Mouse (Mus musculus) adrenal gland, postnatal 36 days (tissue): ENCODE data around the gene Olig1. TPM values are rescaled to one million over a fixed set of nuclear protein-coding genes. Genes with fewer than 3 reads are reported as not detected.
A peak's percentile ranks its signal among the peaks of the same experiment; 100 is the strongest.

Source experiments
- DNase-seq, 2 experiments: peaks; one replicate each; pipeline ENCODE4 v3.0.0; 2021; ENCODE audit warnings: mixed read lengths in 1 of 2
- long read RNA-seq, 2 experiments: library from polyadenylated mRNA; stranded (forward); transcript quantifications; one replicate each; pipeline ENCODE4 v2.0.0; 2021; ENCODE audit warnings: borderline sequencing depth in 2 of 2
- total RNA-seq, 2 experiments: library from RNA; stranded (reverse); gene quantifications; 2 replicates each; pipeline ENCODE4 v1.2.3; 2021

The Olig1 gene
- total RNA-seq, result under 1 TPM; 0.36 to 0.50 TPM
- long read RNA-seq, experiment 1, result 0 reads
- long read RNA-seq, experiment 2, result 0 reads

DNA sequence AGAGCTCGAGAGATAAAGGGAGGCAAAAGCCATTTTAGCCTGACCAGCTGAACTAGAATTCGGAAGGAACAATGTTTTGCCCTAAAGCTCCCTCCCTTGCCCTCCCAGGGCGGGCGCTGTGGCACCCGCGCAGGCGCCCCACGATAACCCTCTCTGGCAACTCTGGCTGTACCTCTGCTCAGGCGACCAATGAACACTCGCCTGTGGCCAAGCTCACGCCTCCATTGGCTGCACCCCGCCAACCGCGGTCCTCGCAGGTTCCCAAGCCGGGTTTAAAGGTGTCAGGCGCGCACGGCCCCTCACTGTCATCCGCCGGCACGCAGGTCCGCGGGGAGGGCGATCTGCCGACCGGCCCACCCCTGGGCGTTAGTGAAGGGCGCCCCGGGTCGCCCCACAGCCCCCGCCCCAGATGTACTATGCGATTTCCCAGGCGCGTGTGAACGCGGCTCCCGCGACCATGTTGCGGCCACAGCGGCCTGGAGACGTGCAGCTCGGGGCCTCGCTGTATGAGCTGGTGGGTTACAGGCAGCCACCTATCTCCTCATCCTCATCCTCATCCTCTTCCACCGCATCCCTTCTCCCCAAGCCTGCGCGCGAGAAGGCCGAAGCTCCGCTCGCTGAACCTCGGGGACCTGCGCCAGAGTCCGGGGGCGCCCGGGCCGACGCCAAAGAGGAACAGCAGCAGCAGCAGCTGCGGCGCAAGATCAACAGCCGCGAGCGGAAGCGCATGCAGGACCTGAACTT lies at the start of gene Olig1:
Gene Olig1, plus strand, starts transcription at position 305 of the 744 bp plus-strand sequence.
- peak; percentile 79 to 83 for DNase-seq

DNA sequence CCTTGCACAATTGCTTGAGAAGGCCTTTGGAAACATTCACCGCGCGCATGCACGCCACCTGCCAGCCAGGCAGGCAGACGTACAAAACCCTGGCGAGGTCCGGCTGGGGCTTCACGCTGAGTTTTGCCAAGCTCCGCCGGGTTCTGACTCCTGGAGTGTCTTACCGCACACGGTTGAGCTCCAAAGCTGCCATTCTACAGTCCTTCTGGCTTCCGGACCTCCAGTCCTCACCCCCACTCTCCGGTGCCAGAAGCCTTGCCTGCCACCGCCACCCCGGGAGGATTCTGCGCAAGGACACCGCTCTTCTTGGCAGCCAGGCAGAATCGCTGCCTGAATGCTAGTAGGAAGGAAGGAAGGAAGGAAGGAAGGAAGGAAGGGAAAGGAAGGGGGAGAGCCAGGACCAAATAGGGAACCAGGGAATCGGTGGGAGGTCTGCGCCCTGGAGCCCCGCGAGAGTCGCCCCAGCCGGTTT lies 47.4 kb upstream of the Olig1 start:
- DNase-seq, result peak; percentile 20 to 30

DNA sequence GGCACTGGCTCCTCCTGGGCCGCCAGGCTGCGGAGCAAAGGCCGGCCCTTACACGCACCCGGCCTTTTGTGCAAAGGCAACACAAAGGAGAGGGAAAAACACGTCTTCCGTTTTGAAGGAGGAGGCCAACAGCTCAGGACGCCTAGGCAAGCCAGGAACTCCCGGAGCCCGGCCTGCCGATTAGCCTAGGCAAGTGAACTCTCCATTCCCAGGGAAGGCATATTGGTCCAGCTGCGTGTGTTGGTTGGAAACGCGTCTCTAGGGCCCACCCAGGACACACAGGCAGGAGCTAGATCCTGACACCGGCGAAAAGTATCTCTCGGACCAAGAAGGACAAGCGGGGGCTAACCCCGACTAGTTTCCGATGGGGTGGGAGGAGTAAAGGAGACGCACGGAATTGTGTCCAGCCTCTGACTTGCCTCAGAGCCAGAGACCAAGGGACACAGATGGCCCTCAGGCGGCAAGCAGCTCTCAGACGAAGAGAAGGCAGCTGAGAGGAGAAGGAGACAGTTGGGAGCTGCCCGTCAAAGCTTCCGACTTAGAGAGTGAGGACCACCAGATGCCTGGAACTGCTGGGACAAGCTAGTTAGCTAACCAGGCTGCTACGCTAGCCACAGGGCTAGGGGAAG lies 46.8 kb upstream of the Olig1 start:
- DNase-seq, result no peak

DNA sequence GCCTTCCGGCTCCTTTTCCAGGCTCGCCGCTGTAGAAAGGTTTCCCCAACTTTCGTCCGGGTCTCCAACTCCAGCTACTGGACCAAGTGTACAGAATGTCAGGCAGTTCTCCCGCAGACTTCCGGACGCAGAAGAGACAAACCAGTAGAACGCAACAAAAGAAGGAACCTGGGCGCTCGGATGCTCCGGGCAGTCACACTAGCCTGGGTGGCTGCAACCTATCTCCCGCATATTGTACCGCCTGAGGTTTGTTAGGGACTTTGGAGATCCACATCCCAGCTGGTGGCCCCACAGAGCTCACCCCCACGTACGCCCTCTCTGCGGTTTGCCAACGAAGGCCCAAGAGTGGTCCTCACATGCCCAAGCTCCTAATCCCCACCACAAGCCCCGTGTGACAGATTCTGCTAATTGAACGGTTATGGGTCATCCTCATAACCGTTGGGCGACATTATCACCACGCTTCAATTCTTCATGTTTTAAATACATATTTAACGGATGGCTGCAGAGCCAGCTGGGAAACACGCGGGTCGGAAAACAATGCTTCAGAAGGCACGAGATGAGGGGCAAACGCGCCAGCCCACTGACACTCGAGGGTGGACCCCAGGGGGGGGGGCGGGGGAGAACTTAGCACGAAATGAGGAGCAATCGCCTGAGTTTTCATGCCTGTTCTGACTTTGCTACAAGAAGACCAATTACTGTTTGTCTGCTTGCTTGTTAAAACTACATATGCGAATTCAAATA lies 46.1 kb upstream of the Olig1 start:
- no peak for DNase-seq

DNA sequence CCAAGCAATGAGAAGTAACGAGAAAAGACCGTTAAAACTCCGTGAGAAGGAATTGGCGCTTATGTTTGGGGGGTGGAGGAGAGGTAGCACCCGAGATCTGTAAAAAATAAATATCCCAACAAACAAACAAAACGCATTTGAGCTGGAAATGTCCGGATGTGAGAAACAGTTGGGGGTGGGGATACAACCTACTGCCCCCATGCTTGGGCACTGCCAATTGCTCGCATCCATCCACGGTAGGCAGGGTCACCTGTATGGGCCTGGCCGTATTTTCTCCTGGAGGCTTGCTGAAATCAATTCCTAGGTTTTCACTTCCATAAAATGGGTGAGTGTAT lies 45.5 kb upstream of the Olig1 start:
- no peak for DNase-seq

DNA sequence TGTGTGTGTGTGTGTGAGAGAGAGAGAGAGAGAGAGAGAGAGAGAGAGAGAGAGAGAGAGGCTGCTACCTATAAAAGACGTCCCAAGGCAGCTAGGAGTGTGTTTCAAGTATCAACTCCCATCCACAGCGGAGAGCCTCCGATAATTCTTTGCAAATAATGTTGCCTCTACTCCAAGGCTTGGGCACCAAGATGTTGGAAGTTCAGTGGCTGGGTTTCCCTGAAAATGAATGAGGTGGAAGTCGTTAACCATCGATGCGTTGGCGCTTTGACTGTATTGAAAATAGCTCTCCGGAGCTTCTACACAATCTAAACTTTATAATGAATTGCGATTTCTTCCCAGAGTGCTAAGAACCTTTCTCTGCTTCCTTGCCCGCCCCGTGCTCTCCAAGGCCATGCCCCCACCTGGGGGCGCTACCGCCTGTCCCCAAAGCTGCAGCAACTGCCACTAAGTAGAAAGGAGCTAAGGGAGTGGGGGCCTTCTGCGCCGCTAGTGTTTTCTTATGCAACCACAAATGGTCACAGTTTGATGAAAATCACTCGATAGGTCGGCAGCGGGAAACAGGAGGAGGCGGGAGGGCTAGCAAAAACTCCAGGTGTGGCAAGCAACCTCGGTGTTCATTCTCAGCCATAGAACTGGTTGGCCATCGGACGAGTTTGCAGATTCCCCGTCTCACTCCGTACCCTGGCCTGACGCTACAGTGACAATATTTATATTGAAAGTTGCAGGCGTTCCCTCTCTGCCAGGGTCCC lies 44.9 kb upstream of the Olig1 start:
- DNase-seq, result peak; percentile 3 to 18

DNA sequence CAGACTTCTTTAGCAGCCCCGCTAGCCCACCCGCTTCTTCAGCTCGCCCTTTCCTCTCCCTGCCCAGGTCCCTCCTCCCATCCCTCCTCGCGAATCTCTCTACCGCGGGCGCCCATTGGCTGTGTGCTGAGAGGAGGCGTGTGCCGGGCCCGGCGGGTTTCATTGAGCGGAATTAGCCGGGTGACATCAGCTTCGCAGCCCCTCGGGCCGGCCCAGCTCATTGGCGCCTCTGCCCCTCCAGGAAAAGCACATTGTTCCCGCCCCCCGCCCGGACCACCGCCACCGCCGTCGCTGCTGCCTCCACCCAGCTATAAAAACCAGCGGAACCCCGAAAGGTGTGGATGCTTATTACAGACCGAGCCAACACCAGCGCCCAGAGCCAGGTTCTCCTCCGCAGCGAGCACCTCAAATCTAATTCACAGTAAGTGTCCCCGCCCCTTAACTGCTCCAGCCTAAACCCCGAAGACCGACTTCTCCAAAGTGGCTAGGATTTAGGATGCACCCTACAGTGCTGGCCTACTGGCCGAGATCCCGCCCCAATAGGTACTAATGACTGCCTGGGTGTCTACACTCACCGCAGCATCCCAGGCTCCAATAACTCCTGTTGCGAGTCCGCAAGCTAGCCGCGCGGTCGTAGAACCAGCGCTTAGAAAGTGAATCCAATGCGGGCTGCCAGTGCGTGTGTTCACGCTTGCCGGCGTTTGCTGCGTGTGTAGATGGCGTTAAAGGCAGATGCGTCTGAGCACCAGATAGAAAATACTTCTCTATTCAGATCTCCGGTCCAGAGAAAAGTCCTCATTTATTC lies 44.1 kb upstream of the Olig1 start, which contains the start of gene Olig2:
Gene Olig2, plus strand, starts transcription at position 225 of the 805 bp plus-strand sequence.
- peak in 1 of 2 experiments; percentile 15 for DNase-seq

DNA sequence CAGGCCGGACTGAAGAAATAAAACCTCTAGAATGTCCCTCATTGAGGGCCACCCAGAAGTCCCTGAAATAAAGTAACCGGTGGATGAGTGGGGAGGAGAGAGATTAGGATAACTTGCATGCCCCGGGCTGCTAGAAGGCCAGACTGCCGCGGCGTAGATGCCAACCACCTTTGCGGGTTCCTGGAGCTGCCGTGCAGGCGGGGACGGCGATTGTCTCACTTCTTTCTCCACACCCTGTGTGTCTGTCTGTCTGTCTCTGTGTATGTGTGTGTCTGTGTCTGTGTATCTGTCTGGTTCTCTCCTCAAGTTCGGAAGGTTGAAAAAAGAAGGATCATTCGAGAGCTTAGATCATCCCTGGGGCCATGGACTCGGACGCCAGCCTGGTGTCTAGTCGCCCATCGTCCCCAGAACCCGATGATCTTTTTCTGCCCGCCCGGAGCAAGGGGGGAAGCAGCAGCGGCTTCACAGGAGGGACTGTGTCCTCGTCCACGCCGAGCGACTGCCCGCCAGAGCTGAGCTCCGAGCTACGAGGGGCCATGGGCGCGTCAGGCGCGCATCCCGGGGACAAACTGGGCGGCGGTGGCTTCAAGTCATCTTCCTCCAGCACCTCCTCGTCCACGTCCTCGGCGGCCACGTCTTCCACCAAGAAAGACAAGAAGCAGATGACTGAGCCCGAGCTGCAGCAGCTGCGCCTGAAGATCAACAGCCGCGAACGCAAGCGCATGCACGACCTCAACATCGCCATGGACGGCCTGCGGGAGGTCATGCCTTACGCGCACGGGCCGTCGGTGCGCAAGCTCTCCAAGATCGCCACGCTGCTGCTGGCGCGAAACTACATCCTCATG lies 43.3 kb upstream of the Olig1 start:
- DNase-seq, result no peak

DNA sequence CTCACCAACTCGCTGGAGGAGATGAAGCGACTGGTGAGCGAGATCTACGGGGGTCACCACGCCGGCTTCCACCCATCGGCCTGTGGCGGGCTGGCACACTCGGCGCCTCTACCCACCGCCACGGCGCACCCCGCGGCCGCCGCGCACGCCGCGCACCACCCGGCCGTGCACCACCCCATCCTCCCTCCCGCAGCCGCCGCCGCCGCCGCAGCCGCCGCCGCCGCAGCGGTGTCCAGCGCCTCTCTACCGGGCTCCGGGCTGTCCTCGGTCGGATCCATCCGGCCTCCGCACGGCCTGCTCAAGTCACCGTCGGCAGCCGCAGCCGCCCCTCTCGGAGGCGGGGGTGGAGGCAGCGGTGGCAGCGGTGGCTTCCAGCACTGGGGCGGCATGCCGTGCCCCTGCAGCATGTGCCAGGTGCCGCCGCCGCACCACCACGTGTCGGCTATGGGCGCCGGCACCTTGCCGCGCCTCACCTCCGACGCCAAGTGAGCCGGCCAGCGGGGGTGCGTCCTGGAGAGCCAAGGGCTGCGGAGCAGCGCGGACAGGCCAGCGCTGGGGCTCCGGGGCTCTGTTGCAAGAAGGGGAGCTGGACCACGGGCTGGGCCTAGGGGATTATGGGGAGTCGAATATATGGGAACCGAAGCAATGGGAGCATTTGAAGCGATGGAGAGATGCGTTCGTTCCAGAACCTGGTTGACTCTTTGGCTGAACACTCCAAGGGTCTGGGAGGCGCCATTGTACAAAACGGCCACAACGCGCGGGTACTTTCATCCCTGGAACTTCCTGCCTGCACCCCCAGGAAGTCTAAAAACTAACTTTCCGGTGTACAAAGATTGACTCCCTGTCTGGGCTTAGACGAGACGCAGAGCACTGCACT lies 42.5 kb upstream of the Olig1 start:
- no peak for DNase-seq

DNA sequence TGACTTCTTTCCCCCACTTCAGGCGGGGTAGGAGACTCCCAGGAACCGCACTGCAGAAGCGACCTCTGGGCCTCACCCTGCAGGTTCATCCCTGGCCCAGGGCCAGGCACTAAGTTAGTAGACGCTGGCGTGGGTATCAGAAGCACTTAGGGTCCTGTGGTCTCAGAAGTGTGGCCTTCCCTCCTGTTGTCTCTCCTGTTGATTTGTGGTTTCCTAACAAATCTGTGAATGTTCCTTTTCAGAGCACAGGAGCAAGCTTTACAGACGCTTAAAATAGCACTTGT lies 41.9 kb upstream of the Olig1 start:
- DNase-seq, result no peak

DNA sequence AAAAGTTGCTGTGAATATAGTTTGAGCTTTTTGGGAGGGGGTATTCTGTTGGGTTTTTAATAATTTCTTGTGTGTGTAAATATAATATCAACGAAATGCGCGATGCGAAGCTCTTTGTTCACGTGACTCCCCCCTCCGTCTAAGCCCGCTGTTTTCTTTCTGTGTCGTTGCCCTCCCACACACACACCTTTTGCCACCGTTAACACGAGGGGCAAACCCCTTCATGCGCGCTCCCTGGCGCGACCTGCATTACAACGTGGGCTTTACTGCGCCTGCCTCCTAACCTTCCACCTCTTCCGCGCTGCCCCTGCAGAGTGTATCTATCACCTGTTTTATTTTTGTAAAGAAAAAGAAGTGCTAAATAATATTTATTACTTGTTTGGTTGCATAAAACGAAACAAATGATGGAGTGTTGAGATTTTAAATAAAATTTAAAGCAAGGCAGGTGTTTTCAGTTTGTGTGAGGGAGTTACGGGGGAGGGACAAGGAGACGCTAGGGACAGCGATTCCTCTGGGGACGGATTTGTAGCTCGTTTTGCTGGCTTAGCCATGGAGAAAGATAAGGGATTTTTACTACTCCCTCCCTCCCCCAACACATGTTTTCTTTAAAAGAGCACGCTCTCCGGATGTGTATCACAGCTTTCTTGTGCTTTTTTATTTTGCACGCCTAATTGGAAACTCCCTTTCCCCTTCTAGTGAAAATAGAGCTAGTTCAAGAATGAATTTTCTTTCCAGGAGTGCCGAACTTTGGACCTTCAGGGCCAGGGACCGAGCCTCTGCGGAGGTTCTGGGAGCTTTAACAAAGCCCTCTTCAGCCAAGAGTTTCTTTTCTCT lies 41.1 kb upstream of the Olig1 start:
- DNase-seq, result no peak

DNA sequence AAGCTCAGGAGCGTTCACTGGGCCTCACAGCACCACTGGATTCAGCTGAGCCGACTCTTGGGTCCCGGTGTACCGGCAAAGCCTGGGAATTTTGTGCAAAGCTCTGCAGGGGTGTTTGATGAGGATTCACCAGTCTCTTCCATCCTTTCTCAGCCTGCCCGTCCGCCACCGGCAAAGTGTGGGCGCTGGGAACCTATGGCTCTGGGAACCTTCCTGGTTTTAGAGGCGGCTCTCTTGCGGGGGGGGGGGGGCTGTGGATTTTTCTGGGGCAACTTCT lies 40.6 kb upstream of the Olig1 start:
- no peak for DNase-seq

DNA sequence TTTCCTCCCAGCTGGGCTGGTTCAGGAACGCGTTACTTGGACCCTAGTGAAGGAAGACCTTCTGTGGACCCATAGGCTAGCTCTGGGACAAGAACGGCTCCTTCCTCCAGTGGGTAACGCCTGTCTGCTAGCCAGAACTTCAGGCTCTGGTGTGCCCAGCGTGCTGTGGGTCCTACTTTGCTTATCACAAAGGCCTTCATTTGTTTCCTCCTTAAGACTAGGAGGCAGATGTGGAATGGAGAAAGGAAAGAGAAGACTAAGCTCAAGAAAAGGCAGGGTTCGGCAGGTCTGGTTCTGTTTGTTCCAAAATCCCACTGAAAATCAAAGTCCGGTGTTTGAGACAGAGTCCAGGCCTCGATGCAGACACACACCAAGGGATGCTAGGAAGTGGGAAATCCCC lies 39.9 kb upstream of the Olig1 start:
- no peak for DNase-seq

DNA sequence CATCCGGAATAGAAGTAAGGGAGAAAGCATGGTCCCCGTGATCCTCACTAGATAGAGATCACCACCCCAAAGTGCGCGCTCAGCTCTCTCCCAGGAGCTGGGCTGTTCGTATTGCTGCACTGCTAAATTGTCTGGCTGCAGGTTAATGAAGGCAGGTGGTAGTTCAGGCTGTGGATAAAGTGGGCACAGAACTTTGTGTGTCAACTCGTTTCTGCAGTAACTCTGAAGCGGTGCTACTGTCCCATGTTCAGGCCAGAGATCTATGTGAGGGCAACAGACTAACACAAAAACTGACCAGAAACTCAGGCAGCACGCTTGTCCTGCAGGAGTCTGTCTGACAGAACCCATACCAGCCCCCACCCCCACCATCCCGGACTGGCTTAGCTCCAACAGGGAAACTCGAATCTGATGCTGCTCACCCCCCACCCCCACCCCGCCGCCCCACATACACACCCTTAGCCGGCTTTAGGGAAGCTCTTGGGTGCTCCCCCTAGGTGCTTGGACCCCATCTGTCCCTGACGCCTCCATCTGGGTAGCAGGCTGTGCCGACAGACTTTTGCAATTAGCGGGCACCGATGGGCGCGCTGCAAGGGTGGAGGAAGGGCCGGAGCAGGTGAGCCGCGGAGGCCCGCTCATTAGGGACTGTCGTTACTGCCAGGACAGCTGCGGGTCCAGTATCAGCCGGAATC lies 37.6 kb upstream of the Olig1 start:
- DNase-seq, result no peak

DNA sequence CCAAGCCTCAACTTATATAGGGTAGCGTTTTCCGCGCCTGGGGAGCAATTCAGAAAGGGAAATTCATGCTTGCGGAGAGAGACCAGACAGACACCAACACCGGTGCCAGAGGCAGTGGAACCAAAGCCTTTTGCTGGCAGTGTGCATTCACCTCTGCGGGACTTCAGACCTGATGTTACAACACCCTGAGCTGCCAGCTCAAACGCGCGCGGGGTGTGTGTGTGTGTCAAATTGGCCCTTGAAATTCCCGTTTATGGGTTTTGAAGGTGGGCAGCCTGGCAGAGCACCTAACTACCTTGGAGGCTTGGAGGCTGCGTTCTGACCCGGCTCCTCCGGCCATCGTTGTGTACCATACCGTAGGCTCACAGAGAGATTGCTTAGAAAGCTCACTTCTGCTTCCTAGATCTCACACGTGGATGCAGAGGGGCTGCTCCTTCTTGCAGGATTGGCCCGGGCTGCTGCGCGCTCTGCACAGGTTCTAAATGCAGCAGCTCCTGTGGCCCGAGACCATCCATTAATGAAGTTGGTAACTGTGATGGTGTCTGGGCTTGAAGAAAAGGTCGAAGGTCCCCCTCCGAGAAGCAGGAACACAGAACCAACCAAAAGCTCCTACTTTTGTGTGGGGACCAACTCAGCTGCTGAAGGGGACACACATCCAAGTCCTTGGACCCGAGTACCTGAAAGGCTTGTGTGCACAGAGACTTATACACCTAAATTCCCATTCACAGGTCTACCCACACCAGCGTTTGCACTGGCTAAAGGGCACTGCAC lies 36.9 kb upstream of the Olig1 start:
- no peak for DNase-seq

DNA sequence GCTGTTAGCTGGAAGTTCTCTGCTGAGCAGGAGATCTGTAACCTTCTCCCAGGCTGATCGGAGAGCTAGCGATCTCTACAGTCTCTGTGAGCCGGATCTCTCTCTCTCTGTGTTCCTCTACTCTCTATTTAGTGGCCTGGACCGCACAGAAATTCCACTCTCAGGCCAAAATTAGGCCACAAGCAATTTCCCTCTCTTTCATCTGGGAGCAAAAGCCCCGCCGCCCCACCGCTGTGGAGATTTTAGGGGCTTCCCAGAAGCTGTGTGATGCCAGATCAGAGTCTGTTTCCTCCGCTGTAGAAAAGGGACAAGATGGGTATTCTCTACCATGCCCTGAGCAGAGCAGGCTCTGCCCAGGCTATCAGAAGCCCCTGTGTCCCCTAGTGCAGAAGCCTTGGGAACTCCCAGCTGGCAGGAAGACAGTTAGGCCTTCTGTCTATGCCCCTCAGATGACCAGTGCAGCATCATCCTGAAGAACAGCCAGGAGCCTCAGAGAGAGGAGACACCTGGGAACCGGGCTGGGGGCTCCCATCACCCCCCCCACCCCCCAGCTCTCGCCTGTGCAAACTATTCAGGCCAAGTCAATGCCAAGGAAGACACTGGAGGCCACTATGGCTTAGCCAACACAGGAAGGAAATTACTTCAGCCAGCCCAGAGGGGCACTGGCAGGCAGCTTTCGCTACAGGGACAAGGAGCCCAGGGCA lies 36.2 kb upstream of the Olig1 start:
- DNase-seq, result no peak

DNA sequence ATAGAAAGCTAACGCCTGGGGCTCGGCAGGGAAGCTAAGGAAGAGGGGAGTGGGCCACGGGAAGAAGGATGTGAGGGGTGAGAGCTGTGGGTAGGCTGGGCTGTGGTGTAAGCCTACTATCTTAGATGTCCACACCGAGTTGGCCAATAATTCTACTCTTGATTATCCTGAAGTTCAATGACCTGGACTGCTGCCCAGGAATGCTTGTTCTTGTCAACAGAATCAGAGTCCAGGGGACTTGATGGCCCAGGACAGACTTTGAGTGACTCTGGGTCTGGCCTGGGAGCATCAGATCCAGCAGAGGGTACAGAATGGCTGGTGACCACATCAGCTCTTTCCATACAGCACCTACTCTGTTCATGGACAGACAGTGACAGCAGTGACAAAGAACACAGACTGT lies 30.5 kb upstream of the Olig1 start:
- no peak for DNase-seq
